Mouse (Mus musculus): Measurements from ENCODE around the gene Kirrel. TPM values are rescaled to one million over a fixed set of nuclear protein-coding genes. Genes with fewer than 3 reads are reported as not detected.

Gene Kirrel
- polyA plus RNA-seq, 1 experiment = not detected

GRCm38 (mm10) chr3:87117632-87118031, 56.9 kb downstream of the Kirrel start:
- TF ChIP-seq GATA1 (IDR thresholded peaks at IDR 0.05; ENCODE audit: low read length) = no peak

GRCm38 (mm10) chr3:87115726-87116540, 58.6 kb downstream of the Kirrel start:
- TF ChIP-seq GATA1 (IDR thresholded peaks at IDR 0.05; ENCODE audit: low read length) = no peak

- TF ChIP-seq GATA1 (IDR thresholded peaks at IDR 0.05; ENCODE audit: low read length) = no peak
Observed at GRCm38 (mm10) chr3:87115271-87115670, 59.3 kb downstream of the Kirrel start.

GRCm38 (mm10) chr3:87114801-87115200, 59.7 kb downstream of the Kirrel start:
- no peak for TF ChIP-seq GATA1 (IDR thresholded peaks at IDR 0.05; ENCODE audit: low read length)

GRCm38 (mm10) chr3:87112264-87112663, 62.3 kb downstream of the Kirrel start:
- TF ChIP-seq GATA1 (IDR thresholded peaks at IDR 0.05; ENCODE audit: low read length) = no peak

- no peak for TF ChIP-seq GATA1 (IDR thresholded peaks at IDR 0.05; ENCODE audit: low read length)
Observed at GRCm38 (mm10) chr3:87104856-87105255, 69.7 kb downstream of the Kirrel start.

GRCm38 (mm10) chr3:87102346-87102745, 72.2 kb downstream of the Kirrel start:
- no peak for TF ChIP-seq GATA1 (IDR thresholded peaks at IDR 0.05; ENCODE audit: low read length)

- no peak for TF ChIP-seq GATA1 (IDR thresholded peaks at IDR 0.05; ENCODE audit: low read length)
Observed at GRCm38 (mm10) chr3:87100911-87101310, 73.6 kb downstream of the Kirrel start.

- no peak for TF ChIP-seq GATA1 (IDR thresholded peaks at IDR 0.05; ENCODE audit: low read length)
Observed at GRCm38 (mm10) chr3:87097969-87098946, 76.3 kb downstream of the Kirrel start.

- no peak for TF ChIP-seq GATA1 (IDR thresholded peaks at IDR 0.05; ENCODE audit: low read length)
Observed at GRCm38 (mm10) chr3:87097205-87097604, 77.3 kb downstream of the Kirrel start.

GRCm38 (mm10) chr3:87093718-87094117, 80.8 kb downstream of the Kirrel start:
- TF ChIP-seq GATA1 (IDR thresholded peaks at IDR 0.05; ENCODE audit: low read length) = no peak

- no peak for TF ChIP-seq GATA1 (IDR thresholded peaks at IDR 0.05; ENCODE audit: low read length)
Observed at GRCm38 (mm10) chr3:87089694-87090565, 84.6 kb downstream of the Kirrel start.

GRCm38 (mm10) chr3:87087146-87087545, 87.4 kb downstream of the Kirrel start:
- no peak for TF ChIP-seq GATA1 (IDR thresholded peaks at IDR 0.05; ENCODE audit: low read length)

- no peak for TF ChIP-seq GATA1 (IDR thresholded peaks at IDR 0.05; ENCODE audit: low read length)
Observed at GRCm38 (mm10) chr3:87082235-87082634, 92.3 kb downstream of the Kirrel start.

GRCm38 (mm10) chr3:87079751-87080150, 94.8 kb downstream of the Kirrel start:
- no peak for TF ChIP-seq GATA1 (IDR thresholded peaks at IDR 0.05; ENCODE audit: low read length)

All from G1E-ER4 (cell line).